In the genomic region with DNA sequence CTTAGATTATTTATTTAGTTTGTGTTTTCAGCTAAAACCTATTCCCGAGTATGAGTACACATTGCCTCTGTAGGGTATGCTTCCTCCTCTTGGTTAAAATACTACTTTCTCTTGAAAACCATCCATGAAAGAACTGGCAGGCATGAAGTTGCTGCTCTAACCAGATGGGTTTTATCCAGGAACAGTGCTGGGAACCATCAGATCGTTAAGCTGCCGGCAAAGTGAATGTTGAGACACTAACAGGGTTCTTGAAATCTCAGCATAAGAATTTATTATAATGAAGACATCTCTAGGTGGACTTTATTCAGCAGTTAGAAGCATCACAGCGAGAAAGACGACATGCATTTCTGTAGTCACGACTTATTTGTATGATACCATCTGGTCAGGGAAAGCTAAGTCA, we compare ENCODE assay signal across 22 mouse cellular contexts.
"Had no signal": no experiment of that assay in that cellular context is flagged by ENCODE, and none has a peak within 500 bp of the region (broad histone marks: within the 10 kb centered on the region; RNA-seq: fewer than 3 reads in every experiment).

No protein-coding gene starts in this region.

- H3K27ac ChIP-seq: gastrocnemius, adult 2 months; heart, embryonic 10.5 days; hindbrain, embryonic 13.5 days; hindbrain, embryonic 15.5 days; hindbrain, postnatal 0 days had no signal

- H3K36me3 ChIP-seq: heart, embryonic 10.5 days; heart, embryonic 12.5 days; hindbrain, embryonic 13.5 days; hindbrain, embryonic 15.5 days; limb, embryonic 12.5 days had no signal

- DNase-seq: gastrocnemius, adult 2 months; gastrocnemius, postnatal 10 days; gastrocnemius, postnatal 25 days; heart, adult 18-20 months; heart, postnatal 10 days; heart, postnatal 36 days; kidney, adult 11 months; kidney, adult 2 months; kidney, postnatal 14 days; kidney, postnatal 36 days; layer of hippocampus, adult 9-11 months; layer of hippocampus, postnatal 36 days; left cerebral cortex, postnatal 4 days; liver had no signal

- H3K27me3 ChIP-seq: heart, embryonic 12.5 days; hindbrain, embryonic 13.5 days; hindbrain, embryonic 15.5 days; limb, embryonic 12.5 days had no signal

- H3K9me3 ChIP-seq: heart, embryonic 10.5 days; heart, embryonic 12.5 days; hindbrain, embryonic 13.5 days; hindbrain, embryonic 15.5 days; limb, embryonic 12.5 days had no signal

- H3K9ac ChIP-seq: heart, embryonic 12.5 days; hindbrain, embryonic 13.5 days; hindbrain, embryonic 15.5 days; limb, embryonic 12.5 days had no signal

- H3K4me3 ChIP-seq: gastrocnemius, adult 2 months; heart, embryonic 10.5 days; heart, embryonic 12.5 days; hindbrain, embryonic 13.5 days; hindbrain, embryonic 15.5 days; limb, embryonic 12.5 days had no signal

- H3K4me2 ChIP-seq: heart, embryonic 12.5 days; hindbrain, embryonic 13.5 days; hindbrain, embryonic 15.5 days; limb, embryonic 12.5 days; liver, embryonic 11.5 days had no signal

- ATAC-seq: hindbrain, postnatal 0 days; intestine, embryonic 16.5 days had no signal
